Mouse (Mus musculus) cerebellum, adult 2 months (tissue): ENCODE measurements around the gene 1700123K08Rik.

Experiments used
- CTCF ChIP-seq: fragments of 200-500 bp; IDR thresholded peaks from 2 replicates; pipeline ENCODE4 v1.5.1; 2011; ENCODE audit warnings: low read depth, mild to moderate bottlenecking, control low read depth, low read length, moderate library complexity, borderline replicate concordance; ENCODE audit not compliant: insufficient read depth
- POLR2A ChIP-seq: fragments of 200-500 bp; IDR thresholded peaks from 2 replicates; pipeline ENCODE4 v1.6.1; 2011; ENCODE audit warnings: low read length, control low read depth, borderline replicate concordance; ENCODE audit not compliant: insufficient read depth

- TF ChIP-seq CTCF, result no peak
- no peak for TF ChIP-seq POLR2A
Observed at GRCm38 (mm10) chr5:138552718-138553117, 11.8 kb downstream of the 1700123K08Rik start.
